Mouse (Mus musculus) kidney, embryonic 15.5 days (tissue): ENCODE data around the gene Gpn2. TPM values are rescaled to one million over a fixed set of nuclear protein-coding genes. Genes with fewer than 3 reads are reported as not detected.
A peak's percentile ranks its signal among the peaks of the same experiment; 100 is the strongest.

Experiments
- ATAC-seq: fragments of 200-750 bp; cut with Nextera tagmentation; replicated peaks from 2 replicates; pipeline ENCODE4 v1.8.0; 2017; ENCODE audit warnings: moderate TSS enrichment; ENCODE audit not compliant: low FRiP score
- H3K27ac ChIP-seq: fragments of 300-500 bp; sonication (generic); 2 replicates; pipeline ENCODE4 v1.5.1; 2015; ENCODE audit warnings: mild to moderate bottlenecking, inconsistent platforms
- H3K27me3 ChIP-seq: fragments of 300-500 bp; sonication (generic); 2 replicates; pipeline ENCODE4 v1.6.1; 2015; ENCODE audit warnings: inconsistent platforms
- H3K36me3 ChIP-seq: fragments of 300-500 bp; sonication (generic); 2 replicates; pipeline ENCODE4 v1.6.1; 2015; ENCODE audit warnings: inconsistent platforms
- H3K4me1 ChIP-seq: fragments of 300-500 bp; sonication (generic); 2 replicates; pipeline ENCODE4 v1.6.1; 2015; ENCODE audit warnings: inconsistent platforms
- H3K4me2 ChIP-seq: fragments of 300-500 bp; sonication (generic); 2 replicates; pipeline ENCODE4 v1.6.1; 2015; ENCODE audit warnings: moderate library complexity, mild to moderate bottlenecking, inconsistent platforms
- H3K4me3 ChIP-seq: fragments of 300-500 bp; sonication (generic); replicated peaks from 2 replicates; pipeline ENCODE4 v1.5.1; 2015; ENCODE audit warnings: mild to moderate bottlenecking, inconsistent platforms
- H3K9ac ChIP-seq: fragments of 300-500 bp; sonication (generic); 2 replicates; pipeline ENCODE4 v1.6.1; 2015; ENCODE audit warnings: mild to moderate bottlenecking, inconsistent platforms
- H3K9me3 ChIP-seq: fragments of 300-500 bp; sonication (generic); replicated peaks from 2 replicates; pipeline ENCODE4 v1.6.1; 2016; ENCODE audit warnings: inconsistent platforms
- WGBS: fragments of 180-500 bp; shearing (Covaris S2); methylation state at CpG from one replicate; pipeline ENCODE4 v1.1.7; 2015; ENCODE audit warnings: mixed read lengths; 5-methylcytosine and 5-hydroxymethylcytosine counted together
- polyA plus RNA-seq: library from polyadenylated mRNA; unstranded; fragments of >200 nt; fragmentation: Nextera tagmentation; extraction: Ambion mirVana; gene quantifications from 2 replicates; pipeline ENCODE4 v1.2.1, GENCODE M21; 2015

The Gpn2 gene
- polyA plus RNA-seq, 1 experiment from 2014 or later, result 20.3 TPM

GRCm38 (mm10) chr4:133563123-133563571 is 21.0 kb upstream of the Gpn2 start:
- H3K4me1 ChIP-seq, result no peaks in the 10 kb centered on the region
- H3K9ac ChIP-seq, result no peak overlapping the region
- no peak overlapping the region for H3K4me3 ChIP-seq
- no peaks in the 10 kb centered on the region for H3K27me3 ChIP-seq
- 73% methylated on average over 11 of the region's 11 CpGs for WGBS
- H3K27ac ChIP-seq, result no peak overlapping the region
- no peaks in the 10 kb centered on the region for H3K9me3 ChIP-seq
- no peak overlapping the region for H3K4me2 ChIP-seq
- no peaks in the 10 kb centered on the region for H3K36me3 ChIP-seq
- ATAC-seq, result no peak

GRCm38 (mm10) chr4:133567251-133567650 is 16.9 kb upstream of the Gpn2 start:
- Histone ChIP-seq H3K27me3 (no peaks in the 10 kb centered on the region), H3K4me3 (no peak overlapping the region), H3K27ac (no peak overlapping the region), H3K9ac (no peak overlapping the region), H3K4me2 (no peak overlapping the region), H3K9me3 (no peaks in the 10 kb centered on the region), H3K36me3 (no peaks in the 10 kb centered on the region), H3K4me1 (peaks cover 6% of the 10 kb centered on the region)
- no peak for ATAC-seq
- 23% methylated on average over 8 of the region's 8 CpGs for WGBS

- H3K4me2 ChIP-seq, result peak overlapping the region; percentile 46
- ATAC-seq, result no peak
- H3K27ac ChIP-seq, result peak overlapping the region; percentile 37; the same call in 1 of the 2 replicates
- H3K4me3 ChIP-seq, result peak overlapping the region; percentile 6; the same call in 1 of the 2 replicates
- no peaks in the 10 kb centered on the region for H3K27me3 ChIP-seq
- 55% methylated on average over 10 of the region's 10 CpGs for WGBS
- peaks cover 11% of the 10 kb centered on the region for H3K4me1 ChIP-seq
- 0 out of 2 replicates have a peak overlapping the region, but pooled peaks have one; percentile 31 for H3K9ac ChIP-seq
- H3K36me3 ChIP-seq, result no peaks in the 10 kb centered on the region
- H3K9me3 ChIP-seq, result no peaks in the 10 kb centered on the region
Measured at GRCm38 (mm10) chr4:133569291-133570065, 14.7 kb upstream of the Gpn2 start.

GRCm38 (mm10) chr4:133570066-133570466 is 14.1 kb upstream of the Gpn2 start:
- H3K4me1 ChIP-seq, result peaks cover 12% of the 10 kb centered on the region
- peak overlapping the region; percentile 46 for H3K4me2 ChIP-seq
- ATAC-seq, result no peak
- no peaks in the 10 kb centered on the region for H3K36me3 ChIP-seq
- peak overlapping the region; percentile 37; the same call in 1 of the 2 replicates for H3K27ac ChIP-seq
- no peaks in the 10 kb centered on the region for H3K27me3 ChIP-seq
- H3K4me3 ChIP-seq, result peak overlapping the region; percentile 6; the same call in 1 of the 2 replicates
- H3K9me3 ChIP-seq, result no peaks in the 10 kb centered on the region
- 0 out of 2 replicates have a peak overlapping the region, but pooled peaks have one; percentile 31 for H3K9ac ChIP-seq
- 43% methylated on average over 10 of the region's 10 CpGs for WGBS

GRCm38 (mm10) chr4:133574070-133574842 is 9.9 kb upstream of the Gpn2 start, which contains the start of gene Gpatch3:
Gpatch3 (plus strand) TSS chr4:133574745.
- peak; percentile 89 for ATAC-seq
- peak within 1 kb of the TSS; percentile 94 for H3K27ac ChIP-seq
- WGBS, result 7% methylated on average over 44 of the region's 44 CpGs
- peaks cover 21% of the 10 kb centered on the region for H3K4me1 ChIP-seq
- no peaks in the 10 kb centered on the region for H3K27me3 ChIP-seq
- H3K9me3 ChIP-seq, result no peaks in the 10 kb centered on the region
- H3K9ac ChIP-seq, result peak within 1 kb of the TSS; percentile 90
- H3K4me2 ChIP-seq, result peak within 1 kb of the TSS; percentile 94
- peaks cover 20% of the 10 kb centered on the region for H3K36me3 ChIP-seq
- peak within 1 kb of the TSS; percentile 99 for H3K4me3 ChIP-seq

- H3K9me3 ChIP-seq, result no peaks in the 10 kb centered on the region
- peak overlapping the region; percentile 94 for H3K27ac ChIP-seq
- peak overlapping the region; percentile 99 for H3K4me3 ChIP-seq
- peaks cover 19% of the 10 kb centered on the region for H3K4me1 ChIP-seq
- H3K9ac ChIP-seq, result peak overlapping the region; percentile 90
- H3K4me2 ChIP-seq, result peak overlapping the region; percentile 94
- 1% methylated on average over 41 of the region's 41 CpGs for WGBS
- no peaks in the 10 kb centered on the region for H3K27me3 ChIP-seq
- peaks cover 26% of the 10 kb centered on the region for H3K36me3 ChIP-seq
- peak; percentile 63; the same call in 1 of the 2 replicates for ATAC-seq
Measured at GRCm38 (mm10) chr4:133574843-133575202, 9.3 kb upstream of the Gpn2 start.

- ATAC-seq, result no peak
- Histone ChIP-seq H3K9ac (no peak overlapping the region), H3K36me3 (peaks cover 55% of the 10 kb centered on the region), H3K4me1 (peaks cover 15% of the 10 kb centered on the region), H3K27me3 (no peaks in the 10 kb centered on the region), H3K9me3 (no peaks in the 10 kb centered on the region), H3K27ac (no peak overlapping the region), H3K4me2 (no peak overlapping the region), H3K4me3 (no peak overlapping the region)
- WGBS, result 75% methylated on average over 12 of the region's 12 CpGs
Measured at GRCm38 (mm10) chr4:133577983-133578382, 6.2 kb upstream of the Gpn2 start.

GRCm38 (mm10) chr4:133583690-133584058 is 488 bp upstream of the Gpn2 start:
- Histone ChIP-seq H3K36me3 (peaks cover 68% of the 10 kb centered on the region), H3K27ac (peak overlapping the region; percentile 85), H3K4me2 (peak overlapping the region; percentile 100), H3K4me3 (peak overlapping the region; percentile 92), H3K9me3 (no peaks in the 10 kb centered on the region), H3K9ac (peak overlapping the region; percentile 83), H3K4me1 (peaks cover 20% of the 10 kb centered on the region), H3K27me3 (no peaks in the 10 kb centered on the region)
- WGBS, result 53% methylated on average over 6 of the region's 6 CpGs
- ATAC-seq, result peak; percentile 64

- ATAC-seq, result peak; percentile 43; the same call in 1 of the 2 replicates
- Histone ChIP-seq H3K4me2 (no peak overlapping the region), H3K4me3 (no peak overlapping the region), H3K9ac (no peak overlapping the region), H3K36me3 (peaks cover 56% of the 10 kb centered on the region), H3K27ac (0 out of 2 replicates have a peak overlapping the region, but pooled peaks have one; percentile 15), H3K4me1 (0 out of 2 replicates have a peak, but pooled peaks cover 3% of the 10 kb centered on the region), H3K9me3 (no peaks in the 10 kb centered on the region), H3K27me3 (no peaks in the 10 kb centered on the region)
- 29% methylated on average over 7 of the region's 7 CpGs for WGBS
Measured at GRCm38 (mm10) chr4:133592570-133592969, 8.4 kb downstream of the Gpn2 start.

- WGBS, result 76% methylated on average over 7 of the region's 7 CpGs
- Histone ChIP-seq H3K9me3 (no peaks in the 10 kb centered on the region), H3K9ac (no peak overlapping the region), H3K36me3 (peaks cover 26% of the 10 kb centered on the region), H3K4me3 (no peak overlapping the region), H3K27ac (no peak overlapping the region), H3K27me3 (peaks cover 15% of the 10 kb centered on the region), H3K4me1 (peaks cover 26% of the 10 kb centered on the region), H3K4me2 (no peak overlapping the region)
- ATAC-seq, result no peak
Measured at GRCm38 (mm10) chr4:133595538-133595937, 11.4 kb downstream of the Gpn2 start.

- H3K4me3 ChIP-seq, result no peak overlapping the region
- H3K9me3 ChIP-seq, result no peaks in the 10 kb centered on the region
- peaks cover 20% of the 10 kb centered on the region for H3K36me3 ChIP-seq
- no peak overlapping the region for H3K4me2 ChIP-seq
- peaks cover 16% of the 10 kb centered on the region for H3K27me3 ChIP-seq
- no peak for ATAC-seq
- peaks cover 26% of the 10 kb centered on the region for H3K4me1 ChIP-seq
- no peak overlapping the region for H3K9ac ChIP-seq
- 78% methylated on average over 6 of the region's 6 CpGs for WGBS
- no peak overlapping the region for H3K27ac ChIP-seq
Measured at GRCm38 (mm10) chr4:133596084-133596483, 11.9 kb downstream of the Gpn2 start.

- peaks cover 8% of the 10 kb centered on the region for H3K36me3 ChIP-seq
- 0 out of 2 replicates have a peak overlapping the region, but pooled peaks have one; percentile 51 for H3K9ac ChIP-seq
- H3K4me2 ChIP-seq, result peak overlapping the region; percentile 94
- H3K9me3 ChIP-seq, result no peaks in the 10 kb centered on the region
- WGBS, result 23% methylated on average over 4 of the region's 4 CpGs
- peaks cover 33% of the 10 kb centered on the region for H3K4me1 ChIP-seq
- H3K27ac ChIP-seq, result peak overlapping the region; percentile 75
- ATAC-seq, result no peak
- peaks cover 41% of the 10 kb centered on the region for H3K27me3 ChIP-seq
- H3K4me3 ChIP-seq, result peak overlapping the region; percentile 59; the same call in 1 of the 2 replicates
Measured at GRCm38 (mm10) chr4:133598616-133599015, 14.5 kb downstream of the Gpn2 start.
